Mouse (Mus musculus) fibroblast of lung, adult 2 months (primary cell): ENCODE measurements around the gene Lamc3.

Experiments
- DNase-seq: peaks from one replicate; pipeline ENCODE4 v3.0.0-alpha.2; 2011; ENCODE audit warnings: low read depth

The Lamc3 gene

GRCm38 (mm10) chr2:31887030-31887429 is at the start of gene Lamc3:
Gene Lamc3, plus strand, starts transcription at chr2:31887291.
- DNase-seq, result no peak

- no peak for DNase-seq
Observed at GRCm38 (mm10) chr2:31838868-31839267, 48.2 kb upstream of the Lamc3 start.

DNA sequence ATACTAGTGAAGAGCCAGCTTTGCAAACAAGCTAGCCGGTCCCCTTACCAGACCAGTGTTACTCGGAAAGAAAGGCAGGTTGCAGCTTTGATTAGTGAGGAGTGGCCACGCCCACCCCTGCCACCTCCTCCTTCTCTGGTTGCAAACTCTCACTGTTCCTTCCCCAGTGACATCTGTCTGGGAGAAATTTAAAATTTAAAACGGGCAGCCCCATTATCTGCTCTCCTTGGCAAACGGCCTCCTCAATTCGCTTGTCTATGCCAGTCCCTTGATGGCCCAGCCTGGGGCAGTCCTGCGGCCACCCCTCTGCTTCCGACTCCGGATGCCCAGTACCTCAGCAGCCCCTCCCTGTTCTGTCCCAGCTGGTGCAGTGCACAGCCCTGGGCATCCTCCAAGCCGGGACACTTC is 42.4 kb upstream of the Lamc3 start:
- DNase-seq, result no peak

DNA sequence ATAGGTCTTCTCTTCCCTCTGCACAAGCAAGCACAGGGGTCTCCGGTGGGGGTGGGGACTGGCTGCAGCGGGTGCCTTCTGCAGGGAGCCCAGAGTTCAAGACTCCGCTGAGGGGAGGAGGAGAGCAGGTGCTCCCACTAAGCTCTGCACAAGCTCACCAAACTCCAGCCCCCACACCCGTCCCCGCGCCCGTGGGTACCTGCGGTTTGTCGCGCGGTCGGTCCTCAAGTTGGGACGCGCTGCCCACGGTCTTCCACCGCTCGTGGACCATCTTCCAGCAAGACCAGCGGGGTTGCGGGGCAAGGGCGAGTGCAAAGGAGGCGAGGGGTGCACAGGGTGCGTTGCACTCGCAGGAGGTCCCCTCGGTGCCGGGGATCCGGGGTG is 41.6 kb upstream of the Lamc3 start:
- no peak for DNase-seq

- no peak for DNase-seq
Observed at GRCm38 (mm10) chr2:31845896-31846691, 41.0 kb upstream of the Lamc3 start, which contains the start of gene Fibcd1. Gene Fibcd1, minus strand, starts transcription at chr2:31846005.

DNA sequence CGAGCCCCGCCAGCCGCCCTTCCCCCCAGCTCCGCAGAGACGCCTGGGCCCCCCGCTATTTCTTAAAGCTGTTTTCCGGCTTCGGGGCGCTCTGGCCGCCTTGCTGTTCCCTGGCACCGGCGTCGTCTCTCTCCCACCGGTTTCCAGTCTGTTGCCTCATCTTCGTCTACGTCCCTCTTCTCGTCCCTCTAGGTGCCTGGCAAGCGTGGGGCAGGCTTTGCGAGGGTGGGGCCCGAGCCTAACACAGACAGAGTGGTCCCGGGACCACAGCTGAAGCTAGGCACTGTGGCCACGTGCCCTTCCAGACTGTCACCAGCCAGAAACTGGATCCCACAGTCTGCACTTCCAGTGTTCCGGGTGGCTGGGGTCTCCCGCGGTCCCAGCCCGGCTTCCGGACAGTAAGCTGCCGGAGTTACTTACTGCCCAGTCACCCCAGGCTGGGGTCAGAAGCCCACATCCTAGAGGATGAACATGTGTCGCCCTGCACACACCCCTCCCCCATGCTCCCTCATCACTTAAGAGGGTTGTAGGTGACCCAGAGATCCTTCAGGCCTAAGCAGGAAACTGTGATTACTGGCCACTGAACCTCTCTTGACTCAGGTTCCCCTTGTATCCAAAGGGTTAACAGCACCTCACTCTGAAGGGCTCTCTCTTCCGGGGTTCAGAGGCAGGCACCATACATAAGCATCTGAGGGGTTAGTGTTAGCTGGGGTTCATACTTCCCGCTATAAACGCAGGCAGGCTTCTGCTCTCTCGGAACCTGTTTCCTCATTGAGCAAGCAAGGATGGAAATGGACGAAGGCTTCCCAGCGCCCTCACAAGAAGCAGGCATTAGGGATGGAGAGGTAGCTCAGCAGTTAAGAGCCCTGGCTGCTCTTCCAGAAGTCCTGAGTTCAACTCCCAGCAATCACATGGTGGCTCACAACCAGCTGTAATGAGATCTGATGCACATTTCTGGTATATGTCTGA is 40.1 kb upstream of the Lamc3 start:
- no peak for DNase-seq

DNA sequence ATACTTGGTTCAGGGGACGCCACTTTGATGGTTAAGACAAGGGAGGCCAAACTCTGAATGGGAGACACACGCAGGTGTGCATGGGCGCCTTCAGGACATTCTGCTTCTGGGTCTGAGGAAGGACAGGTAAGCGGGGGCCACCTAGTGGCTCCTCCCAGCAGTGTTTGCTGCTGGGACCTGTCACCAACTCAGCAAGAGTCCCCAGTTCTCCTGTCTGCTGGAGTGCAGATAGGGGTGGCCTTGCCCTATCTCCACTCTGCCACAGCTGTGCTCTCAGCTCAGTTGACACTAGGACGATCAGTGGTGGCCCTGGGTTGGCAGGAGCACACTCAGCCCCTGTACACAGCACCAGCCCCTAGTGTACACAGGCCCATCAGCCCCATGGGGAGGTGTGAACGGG is 39.2 kb upstream of the Lamc3 start:
- DNase-seq, result no peak

DNA sequence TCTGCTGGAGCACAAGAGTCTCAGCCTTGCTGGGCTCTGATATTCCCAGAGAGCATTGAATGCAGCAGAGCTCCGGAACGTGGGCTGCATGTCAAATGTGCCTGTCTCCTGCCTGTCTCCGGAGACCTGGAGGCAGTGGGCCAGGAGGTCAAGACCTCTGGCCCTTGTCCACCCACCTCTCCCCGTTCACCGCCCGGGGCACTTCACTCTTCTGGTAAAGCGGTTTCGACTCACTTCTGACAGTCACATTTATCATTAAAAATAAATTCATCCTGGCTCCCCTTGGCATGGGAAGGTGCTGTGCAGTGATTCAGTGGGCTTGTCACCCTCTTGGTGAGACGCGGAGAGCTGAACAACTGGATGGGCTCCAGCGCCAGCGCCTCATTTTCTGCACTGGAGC is 37.0 kb upstream of the Lamc3 start:
- DNase-seq, result no peak

DNA sequence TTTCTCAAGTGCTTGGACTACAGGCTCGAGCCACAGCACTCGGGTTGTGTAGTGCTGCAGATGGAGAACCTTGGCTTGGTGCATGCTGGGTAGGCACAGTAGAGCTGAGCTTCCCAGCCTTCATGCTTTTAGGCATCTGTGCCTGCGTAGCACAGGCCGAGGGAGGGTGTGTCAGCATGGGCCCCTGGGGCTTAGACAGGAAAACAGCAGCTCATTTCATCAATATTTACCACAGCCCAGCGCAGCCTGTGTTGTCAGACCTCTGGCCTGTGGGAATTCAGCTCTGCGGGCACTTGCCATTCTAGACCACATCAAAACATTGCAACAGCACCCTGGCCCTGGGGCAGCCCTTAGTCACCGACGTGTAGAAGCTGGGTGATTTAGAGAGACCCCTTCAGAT is 31.1 kb upstream of the Lamc3 start:
- no peak for DNase-seq

DNA sequence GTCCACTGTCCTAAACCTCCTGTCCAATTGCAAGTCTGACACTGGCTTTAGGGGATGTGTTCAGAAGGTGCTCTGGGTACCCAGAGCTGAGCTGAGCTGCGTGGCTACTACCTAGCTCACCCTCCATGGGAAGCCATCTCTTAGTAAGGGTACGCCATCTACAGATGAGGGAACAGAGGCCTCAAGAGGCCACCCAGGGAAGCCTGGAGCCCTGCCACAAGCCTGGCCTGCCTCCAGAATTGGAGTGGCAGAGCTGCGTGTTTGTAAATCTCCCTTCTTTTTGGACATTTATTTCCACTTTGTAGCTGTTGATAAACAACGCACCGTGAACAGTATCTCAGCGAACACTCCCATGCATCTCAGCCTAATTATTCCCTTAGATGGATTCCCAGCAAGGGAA is 29.9 kb upstream of the Lamc3 start:
- no peak for DNase-seq

GRCm38 (mm10) chr2:31858500-31858899 is 28.6 kb upstream of the Lamc3 start:
- no peak for DNase-seq

DNA sequence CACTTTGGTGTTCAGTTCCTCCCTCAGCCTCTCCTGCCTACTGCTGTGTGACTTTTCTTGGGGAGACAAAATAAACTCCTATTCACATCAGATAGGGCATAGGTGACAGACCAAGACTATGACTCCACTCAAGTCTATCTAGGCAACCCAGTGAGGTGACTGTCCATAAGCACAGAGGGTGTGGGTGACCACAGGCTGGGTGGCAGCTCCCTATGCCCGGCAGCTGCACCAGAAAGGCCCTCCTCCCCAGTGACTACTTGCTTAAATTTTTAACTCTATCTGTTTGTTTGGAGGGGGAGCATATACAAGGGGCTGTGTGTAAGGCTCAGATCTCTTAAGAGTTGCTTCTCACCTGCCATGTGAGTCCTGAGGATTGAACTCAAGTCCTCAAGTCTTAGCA is 24.2 kb upstream of the Lamc3 start:
- no peak for DNase-seq

- DNase-seq, result no peak
Observed at GRCm38 (mm10) chr2:31863766-31864165, 23.3 kb upstream of the Lamc3 start.

- DNase-seq, result no peak
Observed at GRCm38 (mm10) chr2:31864891-31865290, 22.2 kb upstream of the Lamc3 start.

GRCm38 (mm10) chr2:31865322-31865721 is 21.8 kb upstream of the Lamc3 start:
- DNase-seq, result no peak

- DNase-seq, result no peak
Observed at GRCm38 (mm10) chr2:31865794-31866193, 21.3 kb upstream of the Lamc3 start.

DNA sequence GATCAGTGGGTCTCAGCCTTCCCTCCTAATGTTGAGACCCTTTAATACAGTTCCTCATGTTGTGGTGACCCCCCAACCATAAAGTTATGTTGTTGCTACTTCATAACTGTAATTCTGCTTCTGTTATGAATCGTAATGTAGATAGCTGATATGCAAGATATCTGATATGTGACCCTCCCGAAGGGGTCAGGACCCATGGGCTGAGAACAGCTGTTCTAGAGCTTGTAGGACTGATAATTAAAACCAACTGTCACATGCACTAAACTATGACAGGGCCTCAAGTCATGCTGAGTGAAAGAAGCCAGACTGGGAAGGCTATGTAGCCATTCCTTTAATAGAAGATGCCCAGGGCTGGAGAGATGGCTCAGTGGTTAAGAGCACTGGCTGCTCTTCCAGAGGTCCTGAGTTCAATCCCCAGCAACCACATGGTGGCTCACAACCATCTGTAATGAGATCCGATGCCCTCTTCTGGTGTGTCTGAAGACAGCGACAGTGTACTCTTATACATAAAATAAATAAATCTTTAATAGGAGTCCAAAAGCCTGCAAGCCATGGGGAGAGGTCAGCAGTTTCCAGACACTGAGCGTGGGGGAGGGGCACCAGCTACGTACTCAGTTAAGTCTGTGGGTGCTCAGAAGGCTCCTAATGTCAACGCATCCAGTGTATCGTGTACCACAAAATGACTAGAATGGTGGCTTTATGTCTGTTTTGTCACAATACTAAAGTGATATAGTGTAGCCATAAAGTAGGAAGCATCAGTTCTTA is 19.1 kb upstream of the Lamc3 start:
- DNase-seq, result no peak

DNA sequence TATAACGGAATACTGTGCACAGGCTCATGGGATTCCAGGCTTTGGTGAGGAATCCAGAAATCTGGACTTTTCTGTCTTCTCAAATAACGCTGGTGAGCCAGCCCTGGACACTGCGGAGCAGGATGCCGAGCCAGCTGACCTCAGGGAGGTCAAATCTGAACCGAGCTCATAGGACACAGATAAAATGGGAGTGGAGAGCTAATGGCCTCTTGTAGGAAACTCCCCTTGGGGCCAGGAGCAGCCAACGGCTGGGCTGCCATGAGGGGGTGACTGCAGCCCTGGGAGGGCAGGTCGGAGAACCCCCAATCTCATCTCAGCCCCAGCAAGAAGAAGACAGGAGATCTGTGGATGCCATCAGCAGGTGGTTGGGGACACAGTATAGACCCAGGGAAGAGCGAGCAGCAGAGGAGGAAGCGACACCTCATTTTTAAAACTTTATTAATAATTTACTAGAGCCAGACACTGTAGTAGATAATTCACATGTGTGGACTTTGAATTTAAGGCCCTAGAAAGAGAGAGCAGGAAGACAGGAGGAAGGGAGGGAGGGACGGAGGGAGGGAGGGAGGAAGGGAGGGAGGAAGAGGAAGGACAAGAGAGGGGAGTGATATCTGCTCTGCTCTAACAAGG is 18.4 kb upstream of the Lamc3 start:
- DNase-seq, result no peak

DNA sequence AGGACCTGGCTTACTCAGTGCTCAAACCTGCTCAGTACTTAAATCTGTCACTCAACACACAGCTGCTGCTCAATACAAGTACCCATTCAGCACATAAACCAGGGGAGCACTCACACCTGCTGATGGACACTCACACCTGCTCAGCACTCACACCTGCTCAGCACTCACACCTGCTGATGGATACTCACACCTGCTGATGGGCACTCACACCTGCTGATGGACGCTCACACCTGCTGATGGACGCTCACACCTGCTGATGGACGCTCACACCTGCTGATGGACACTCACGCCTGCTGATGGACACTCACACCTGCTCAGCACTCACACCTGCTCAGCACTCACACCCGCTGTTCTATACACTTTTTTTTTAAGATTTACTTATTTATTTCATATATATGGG is 17.4 kb upstream of the Lamc3 start:
- DNase-seq, result no peak

- no peak for DNase-seq
Observed at GRCm38 (mm10) chr2:31870683-31871082, 16.4 kb upstream of the Lamc3 start.

GRCm38 (mm10) chr2:31874290-31874855 is 12.7 kb upstream of the Lamc3 start:
- no peak for DNase-seq
